ENCODE assay signal across 14 mouse cellular contexts in the genomic region with DNA sequence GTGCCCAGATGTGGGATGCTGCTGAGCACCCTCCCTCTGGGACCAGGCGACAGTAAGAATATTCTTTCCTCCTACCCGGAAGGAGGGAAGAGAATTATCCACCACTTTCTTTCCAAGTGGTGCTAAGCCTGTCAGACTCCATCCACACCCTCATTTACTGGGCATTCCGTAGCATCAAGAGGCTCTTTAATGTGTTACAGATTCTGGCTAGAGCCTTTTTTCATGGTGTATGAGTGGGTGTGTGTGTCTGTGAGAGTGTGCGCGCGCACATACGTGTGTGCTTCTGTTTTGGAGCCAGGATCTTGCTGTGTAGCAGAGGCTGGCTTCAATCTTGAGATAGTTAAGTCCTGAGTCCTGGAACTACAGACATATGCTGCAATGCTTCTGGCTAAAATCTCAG.
"Had no signal": no experiment of that assay in that cellular context is flagged by ENCODE, and none has a peak within 500 bp of the region (broad histone marks: within the 10 kb centered on the region; RNA-seq: fewer than 3 reads in every experiment).

No protein-coding gene starts in this region.

- DNase-seq: kidney, adult 11 months; kidney, adult 9 months; kidney, postnatal 36 days; lung, embryonic 14.5 days; lung, postnatal 14 days; thymus, postnatal 4 days had no signal

- H3K9ac ChIP-seq: limb, embryonic 12.5 days; liver, embryonic 15.5 days; lung, embryonic 14.5 days; midbrain, embryonic 12.5 days; neural tube, embryonic 15.5 days had no signal

- H3K9me3 ChIP-seq: liver, embryonic 15.5 days; midbrain, embryonic 12.5 days had no signal

- H3K36me3 ChIP-seq: liver, embryonic 15.5 days; neural tube, embryonic 15.5 days had no signal

- H3K27ac ChIP-seq: kidney, postnatal 0 days; limb, embryonic 12.5 days; liver, embryonic 15.5 days; macrophage; midbrain, embryonic 12.5 days; neural tube, embryonic 15.5 days; stomach, postnatal 0 days had no signal

- H3K27me3 ChIP-seq: limb, embryonic 12.5 days; liver, embryonic 15.5 days; megakaryocyte, embryonic 14.5 days; midbrain, embryonic 12.5 days; neural tube, embryonic 15.5 days had no signal

- H3K4me1 ChIP-seq: limb, embryonic 12.5 days; liver, embryonic 15.5 days; midbrain, embryonic 12.5 days; neural tube, embryonic 15.5 days had no signal

- H3K4me3 ChIP-seq: limb, embryonic 12.5 days; liver, embryonic 15.5 days; megakaryocyte, embryonic 14.5 days; midbrain, embryonic 12.5 days; neural tube, embryonic 15.5 days had no signal

- H3K4me2 ChIP-seq: limb, embryonic 12.5 days; liver, embryonic 15.5 days; lung, embryonic 14.5 days; midbrain, embryonic 12.5 days; neural tube, embryonic 15.5 days had no signal
